Mouse (Mus musculus) megakaryocyte, embryonic 14.5 days (primary cell): Measurements from ENCODE around the gene H2-M5. TPM values are rescaled to one million over a fixed set of nuclear protein-coding genes. Genes with fewer than 3 reads are reported as not detected.
"Not testable (repeated sequence)": the region's sequence is repeated elsewhere in the genome, so short reads cannot be mapped to it uniquely, and the experiment has no call there.

ENCODE experiments used
- H3K27me3 ChIP-seq: replicated peaks from 2 replicates; pipeline ENCODE3; 2012; ENCODE audit warnings: inconsistent platforms
- H3K36me3 ChIP-seq: replicated peaks from 2 replicates; pipeline ENCODE3; 2012; ENCODE audit warnings: low read length, inconsistent platforms, mixed read lengths
- H3K4me1 ChIP-seq: 2 replicates; pipeline ENCODE4 v1.6.1; 2012; ENCODE audit warnings: inconsistent platforms
- H3K4me3 ChIP-seq: replicated peaks from 2 replicates; pipeline ENCODE3; 2012; ENCODE audit warnings: moderate library complexity, mild to moderate bottlenecking, inconsistent platforms
- H3K9me3 ChIP-seq: 2 replicates; pipeline ENCODE4 v1.6.1; 2012; ENCODE audit warnings: inconsistent platforms
- FLI1 ChIP-seq: IDR thresholded peaks from 2 replicates; pipeline ENCODE4 v1.6.1; 2012; ENCODE audit warnings: low read length, inconsistent platforms, mixed read lengths
- GATA1 ChIP-seq: IDR thresholded peaks from 3 replicates; pipeline ENCODE4 v1.6.1; 2012; ENCODE audit warnings: mixed read lengths, low read length, inconsistent platforms, borderline replicate concordance
- polyA plus RNA-seq: library from polyadenylated mRNA; stranded (reverse); fragments of >175 nt; gene quantifications from 2 replicates; pipeline ENCODE4 v1.2.3, GENCODE M21; 2012; ENCODE audit warnings: low replicate concordance; ENCODE audit not compliant: insufficient read depth

H2-M5 gene
- polyA plus RNA-seq: not detected in 2 replicates

- peak within 1 kb of the TSS; percentile 24 for H3K4me3 ChIP-seq
- TF ChIP-seq FLI1 (no peak), GATA1 (no peak)
- peaks cover 27% of the 10 kb centered on the region for H3K27me3 ChIP-seq
- no peaks in the 10 kb centered on the region; the same call in 1 of the 2 replicates for H3K9me3 ChIP-seq
- no peaks in the 10 kb centered on the region for H3K36me3 ChIP-seq
- peaks cover 43% of the 10 kb centered on the region for H3K4me1 ChIP-seq
Observed at GRCm38 (mm10) chr17:36989437-36989836, at the start of gene H2-M5. H2-M5 (minus strand) TSS chr17:36989537.

DNA sequence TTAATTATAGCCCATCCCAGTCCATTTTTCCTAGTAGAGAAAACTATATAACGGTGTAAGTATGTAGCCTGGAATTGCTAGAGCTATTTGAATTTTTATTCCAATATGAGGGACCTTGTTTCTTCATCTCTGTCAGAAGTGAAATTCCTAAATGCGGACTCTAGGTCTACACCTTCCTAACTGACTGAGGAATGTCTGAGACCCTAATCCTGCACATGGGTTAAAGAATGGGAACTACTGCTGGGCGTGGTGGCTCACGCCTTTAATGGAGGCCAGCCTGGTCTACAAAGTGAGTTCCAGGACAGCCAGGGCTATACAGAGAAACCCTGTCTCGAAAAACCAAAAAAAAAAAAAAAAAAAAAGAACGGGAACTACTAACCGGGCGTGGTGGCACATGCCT is 39.8 kb upstream of the H2-M5 start:
- no peaks in the 10 kb centered on the region for H3K9me3 ChIP-seq
- TF ChIP-seq FLI1 (no peak), GATA1 (no peak)
- H3K4me3 ChIP-seq: peak overlapping the region; percentile 90
- H3K27me3 ChIP-seq: peaks cover 1% of the 10 kb centered on the region
- peaks cover 8% of the 10 kb centered on the region for H3K4me1 ChIP-seq
- no peaks in the 10 kb centered on the region for H3K36me3 ChIP-seq

GRCm38 (mm10) chr17:37028683-37029120 is 39.4 kb upstream of the H2-M5 start:
- Histone ChIP-seq H3K9me3 (no peaks in the 10 kb centered on the region), H3K4me3 (peak overlapping the region; percentile 90), H3K36me3 (no peaks in the 10 kb centered on the region), H3K4me1 (peaks cover 8% of the 10 kb centered on the region), H3K27me3 (peaks cover 1% of the 10 kb centered on the region)
- TF ChIP-seq GATA1: no peak
- TF ChIP-seq FLI1: no peak

GRCm38 (mm10) chr17:37028212-37028611 is 38.9 kb upstream of the H2-M5 start:
- Histone ChIP-seq H3K9me3 (no peaks in the 10 kb centered on the region), H3K4me1 (peaks cover 9% of the 10 kb centered on the region), H3K4me3 (peak overlapping the region; percentile 90), H3K27me3 (peaks cover 1% of the 10 kb centered on the region), H3K36me3 (no peaks in the 10 kb centered on the region)
- TF ChIP-seq FLI1: no peak
- TF ChIP-seq GATA1: no peak

DNA sequence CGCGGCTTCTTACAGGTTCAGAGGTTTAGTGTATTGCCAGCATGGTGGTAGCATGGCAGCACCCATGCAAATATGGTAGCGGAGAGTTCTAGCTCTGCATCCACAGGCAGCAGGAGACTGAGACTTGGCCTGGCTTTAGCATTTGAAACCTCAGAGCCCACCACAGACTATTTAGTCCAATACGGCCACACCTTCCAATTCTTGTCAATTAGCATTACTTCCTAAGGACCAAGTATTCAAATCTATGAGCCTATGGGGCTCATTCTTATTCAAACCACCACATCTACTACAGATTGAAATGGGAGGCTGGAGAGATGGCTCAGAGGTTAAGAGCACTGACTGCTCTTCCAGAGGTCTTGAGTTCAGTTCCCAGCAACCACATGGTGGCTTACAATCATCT is 38.1 kb upstream of the H2-M5 start:
- Histone ChIP-seq H3K9me3 (no peaks in the 10 kb centered on the region), H3K4me1 (peaks cover 15% of the 10 kb centered on the region), H3K4me3 (no peak overlapping the region), H3K36me3 (no peaks in the 10 kb centered on the region), H3K27me3 (peaks cover 1% of the 10 kb centered on the region)
- TF ChIP-seq FLI1: no peak
- TF ChIP-seq GATA1: no peak

- H3K9me3 ChIP-seq: no peaks in the 10 kb centered on the region
- H3K4me3 ChIP-seq: no peak overlapping the region
- no peaks in the 10 kb centered on the region for H3K27me3 ChIP-seq
- TF ChIP-seq FLI1 (no peak), GATA1 (no peak)
- H3K36me3 ChIP-seq: no peaks in the 10 kb centered on the region
- H3K4me1 ChIP-seq: peaks cover 15% of the 10 kb centered on the region
Observed at GRCm38 (mm10) chr17:37026425-37026824, 37.1 kb upstream of the H2-M5 start.

DNA sequence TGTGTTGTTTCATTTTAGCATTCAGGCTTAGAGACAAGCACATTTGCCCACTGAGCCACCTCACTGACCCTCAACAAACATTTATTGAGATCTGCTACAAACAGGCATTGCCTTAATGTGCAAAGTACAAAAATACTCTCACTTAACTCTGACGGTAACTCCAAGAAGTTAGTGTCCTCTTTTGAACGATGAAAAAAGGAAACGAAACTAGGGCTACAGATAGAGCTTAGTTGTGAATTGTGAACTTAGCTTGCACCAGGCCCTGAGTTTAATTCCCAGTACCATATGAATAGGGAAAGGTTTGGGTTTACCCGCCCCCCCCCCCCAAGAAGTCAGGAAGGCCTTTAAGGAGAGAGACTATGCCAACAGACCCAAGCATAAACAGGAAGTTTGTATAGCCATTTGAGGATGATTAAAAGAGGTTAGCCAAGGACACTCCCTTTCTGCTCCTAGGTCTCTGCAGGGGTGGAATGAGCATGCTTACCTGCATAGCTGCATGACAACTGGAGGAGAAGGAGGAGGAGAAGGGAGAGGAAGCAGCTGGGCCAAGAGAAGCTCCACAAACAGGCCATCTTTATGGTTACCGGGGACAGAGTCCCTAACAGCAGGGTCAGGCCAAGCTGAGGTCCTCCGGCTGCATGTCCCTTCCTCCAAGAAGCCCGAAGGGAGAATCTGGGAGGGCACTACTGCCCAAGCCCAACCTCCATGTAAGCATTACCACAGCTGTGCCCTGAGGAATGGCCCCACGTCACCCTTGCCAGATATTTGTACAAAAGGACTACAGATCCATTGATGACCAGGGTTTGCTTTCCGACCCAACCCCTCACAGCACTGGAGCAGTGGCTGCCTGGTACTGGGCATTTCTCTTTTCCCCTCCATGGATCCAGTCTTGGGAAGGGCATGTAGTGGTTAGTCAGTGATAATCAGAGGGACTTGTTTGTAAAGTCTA is 33.6 kb upstream of the H2-M5 start, which contains the start of gene Mog:
Gene Mog (minus strand): TSS at position 771 of the 949 bp plus-strand sequence.
- no peaks in the 10 kb centered on the region for H3K9me3 ChIP-seq
- TF ChIP-seq FLI1 (no peak), GATA1 (no peak)
- H3K36me3 ChIP-seq: no peaks in the 10 kb centered on the region

DNA sequence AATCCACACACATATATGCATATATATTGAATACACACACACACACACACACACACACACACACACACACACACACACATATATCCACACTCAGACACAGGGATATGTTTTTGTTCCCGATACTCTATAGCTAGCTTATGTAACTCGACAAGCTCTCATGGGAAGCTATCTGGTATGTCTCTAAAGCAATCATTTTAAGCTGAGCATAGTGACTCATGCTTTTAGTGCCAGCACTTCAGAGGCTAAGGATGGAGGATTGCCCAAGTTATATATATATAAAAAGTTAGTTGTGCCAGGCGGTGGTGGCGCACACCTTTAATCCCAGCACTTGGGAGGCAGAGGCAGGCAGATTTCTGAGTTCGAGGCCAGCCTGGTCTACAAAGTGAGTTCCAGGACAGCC is 29.9 kb upstream of the H2-M5 start:
- not testable (repeated sequence) for H3K36me3 ChIP-seq, H3K27me3 ChIP-seq, H3K9me3 ChIP-seq, H3K4me3 ChIP-seq
- peaks cover 22% of the 10 kb centered on the region for H3K4me1 ChIP-seq

More for the DNA sequence above, 33.6 kb upstream of the H2-M5 start, which contains the start of gene Mog:
- Histone ChIP-seq H3K27me3 (peaks cover 2% of the 10 kb centered on the region), H3K4me1 (peaks cover 7% of the 10 kb centered on the region), H3K4me3 (no peak within 1 kb of the TSS)

DNA sequence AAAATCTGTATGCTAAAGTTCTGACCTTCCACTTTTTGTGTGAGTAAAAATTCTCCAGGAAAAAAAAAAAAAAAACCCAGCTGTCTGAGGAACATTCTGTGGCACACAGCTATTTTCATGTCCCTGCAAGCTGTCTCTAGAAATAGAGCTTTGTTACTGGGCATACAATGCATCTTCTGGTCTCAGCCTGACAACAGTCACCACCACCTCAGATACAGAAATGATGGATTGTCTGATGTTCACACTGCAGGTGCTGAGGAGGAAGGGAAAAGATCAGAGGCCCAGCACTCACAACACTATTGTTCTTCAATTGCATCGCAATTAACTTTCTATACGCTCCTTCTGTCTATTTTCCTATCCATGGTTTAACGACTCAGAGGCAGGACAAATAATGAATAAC is 29.0 kb upstream of the H2-M5 start:
- H3K27me3 ChIP-seq: peaks cover 2% of the 10 kb centered on the region
- peaks cover 22% of the 10 kb centered on the region for H3K4me1 ChIP-seq
- no peak for TF ChIP-seq GATA1
- TF ChIP-seq FLI1: no peak
- H3K36me3 ChIP-seq: no peaks in the 10 kb centered on the region
- no peaks in the 10 kb centered on the region for H3K9me3 ChIP-seq
- H3K4me3 ChIP-seq: no peak overlapping the region

- Histone ChIP-seq H3K9me3 (no peaks in the 10 kb centered on the region), H3K4me1 (peaks cover 15% of the 10 kb centered on the region), H3K36me3 (no peaks in the 10 kb centered on the region), H3K4me3 (no peak overlapping the region), H3K27me3 (peaks cover 4% of the 10 kb centered on the region)
- TF ChIP-seq GATA1: no peak
- no peak for TF ChIP-seq FLI1
Observed at GRCm38 (mm10) chr17:37016333-37016732, 27.0 kb upstream of the H2-M5 start.
